Mouse (Mus musculus) embryonic facial prominence, embryonic 14.5 days (tissue): ENCODE measurements around the gene Mycl. TPM values are rescaled to one million over a fixed set of nuclear protein-coding genes. Genes with fewer than 3 reads are reported as not detected.

Experiments used
- ATAC-seq: fragments of 200-750 bp; cut with Nextera tagmentation; 2 replicates; pipeline ENCODE4 v1.8.0; 2017; ENCODE audit warnings: low read depth, moderate number of reproducible peaks, moderate TSS enrichment
- DNase-seq: peaks from one replicate; pipeline ENCODE4 v3.0.0-alpha.2; 2015; ENCODE audit warnings: low spot score
- H3K27ac ChIP-seq: fragments of 300-500 bp; sonication (generic); replicated peaks from 2 replicates; pipeline ENCODE4 v1.5.1; 2014; ENCODE audit warnings: low read depth, mild to moderate bottlenecking, low read length, moderate library complexity
- H3K27me3 ChIP-seq: fragments of 300-500 bp; sonication (generic); replicated peaks from 2 replicates; pipeline ENCODE4 v1.6.1; 2014; ENCODE audit warnings: low read length; ENCODE audit not compliant: control insufficient read depth, insufficient read depth
- H3K36me3 ChIP-seq: fragments of 300-500 bp; sonication (generic); 2 replicates; pipeline ENCODE4 v1.6.1; 2014; ENCODE audit warnings: low read length, mixed read lengths; ENCODE audit not compliant: control insufficient read depth, insufficient read depth
- H3K4me1 ChIP-seq: fragments of 300-500 bp; sonication (generic); 2 replicates; pipeline ENCODE4 v1.6.1; 2014; ENCODE audit warnings: antibody characterized with exemption, low read length; ENCODE audit not compliant: control insufficient read depth, insufficient read depth
- H3K4me2 ChIP-seq: fragments of 300-500 bp; sonication (generic); 2 replicates; pipeline ENCODE4 v1.6.1; 2014; ENCODE audit warnings: low read depth, mild to moderate bottlenecking, low read length, moderate library complexity, mixed read lengths
- H3K4me3 ChIP-seq: fragments of 300-500 bp; sonication (generic); 2 replicates; pipeline ENCODE4 v1.5.1; 2014; ENCODE audit warnings: low read depth, mild to moderate bottlenecking, low read length
- H3K9ac ChIP-seq: fragments of 300-500 bp; sonication (generic); 2 replicates; pipeline ENCODE4 v1.6.1; 2014; ENCODE audit warnings: low read depth, mild to moderate bottlenecking, low read length, moderate library complexity, mixed read lengths
- H3K9me3 ChIP-seq: fragments of 300-500 bp; sonication (generic); 2 replicates; pipeline ENCODE4 v1.6.1; 2016; ENCODE audit warnings: low read length; ENCODE audit not compliant: control insufficient read depth
- WGBS: fragments of 180-500 bp; shearing (Covaris S2); extraction: QIAGEN DNeasy Blood & Tissue Kit; methylation state at CpG from one replicate; pipeline ENCODE4 v1.1.7; 2014; 5-methylcytosine and 5-hydroxymethylcytosine counted together
- polyA plus RNA-seq: library from polyadenylated mRNA; unstranded; fragments of >200 nt; fragmentation: Nextera tagmentation; extraction: Ambion mirVana; gene quantifications from 2 replicates; pipeline ENCODE4 v1.2.1, GENCODE M21; 2014

Gene Mycl
- polyA plus RNA-seq, 1 experiment from 2014 or later: 26.9 TPM

DNA sequence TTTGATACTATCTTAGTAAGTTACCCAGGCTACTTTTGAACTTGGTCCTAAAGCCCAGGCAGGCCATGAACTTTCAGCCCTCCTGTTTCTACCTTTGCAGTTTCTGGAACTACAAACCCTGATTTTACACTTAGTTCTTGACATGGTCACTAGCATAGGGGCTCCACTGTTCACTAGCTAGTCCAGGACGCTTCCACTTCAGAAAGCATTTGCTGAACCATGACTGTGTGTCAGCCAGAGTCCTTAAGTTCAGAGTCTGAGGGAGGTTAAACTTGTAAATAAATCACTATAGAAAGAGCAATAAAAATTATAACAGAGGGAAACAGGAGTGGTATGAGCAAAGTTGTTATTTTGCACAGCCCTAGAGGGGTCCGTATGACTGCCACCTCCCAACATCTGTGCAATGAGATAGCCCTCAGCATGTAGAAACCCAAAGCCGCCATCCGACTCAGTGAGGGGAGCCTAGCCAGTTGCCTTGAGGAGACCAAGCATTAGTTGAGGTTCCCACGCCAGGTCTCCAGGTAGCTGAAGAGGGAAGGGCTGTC lies 20.4 kb upstream of the Mycl start:
- Histone ChIP-seq H3K9ac (no peak overlapping the region), H3K9me3 (no peaks in the 10 kb centered on the region), H3K4me2 (no peak overlapping the region), H3K36me3 (no peaks in the 10 kb centered on the region), H3K27me3 (no peaks in the 10 kb centered on the region), H3K27ac (no peak overlapping the region), H3K4me1 (no peaks in the 10 kb centered on the region), H3K4me3 (no peak overlapping the region)
- ATAC-seq: no peak
- no peak for DNase-seq
- WGBS: 84% methylated on average over 5 of the region's 5 CpGs

- ATAC-seq: no peak
- no peaks in the 10 kb centered on the region for H3K27me3 ChIP-seq
- H3K27ac ChIP-seq: no peak overlapping the region
- no peak for DNase-seq
- WGBS: 77% methylated on average over 4 of the region's 4 CpGs
- H3K4me3 ChIP-seq: no peak overlapping the region
- no peaks in the 10 kb centered on the region for H3K36me3 ChIP-seq
- H3K4me2 ChIP-seq: no peak overlapping the region
- no peaks in the 10 kb centered on the region for H3K4me1 ChIP-seq
- H3K9ac ChIP-seq: no peak overlapping the region
- H3K9me3 ChIP-seq: no peaks in the 10 kb centered on the region
These were observed 18.6 kb upstream of the Mycl start for GRCm38 (mm10) chr4:122976885-122977284.

DNA sequence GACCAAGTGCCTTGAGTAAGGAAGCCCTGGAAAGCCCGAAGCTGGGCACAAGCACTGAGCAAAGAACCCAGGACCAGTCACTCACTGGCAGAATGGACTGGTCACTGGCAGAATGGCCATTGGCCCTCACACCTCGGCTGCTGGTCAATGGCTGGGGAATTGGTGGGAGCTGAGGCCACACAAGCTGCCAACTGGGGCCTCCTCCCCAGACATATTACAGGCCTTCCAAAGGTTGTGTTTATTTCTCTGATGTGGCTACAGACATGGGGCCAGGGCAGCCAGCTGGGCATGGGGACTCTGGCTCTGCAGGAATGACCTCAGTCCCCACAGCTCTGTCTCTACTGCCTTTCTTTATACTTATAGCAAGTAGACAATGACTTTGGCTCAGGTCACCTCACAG lies 16.6 kb upstream of the Mycl start:
- Histone ChIP-seq H3K27ac (no peak overlapping the region), H3K36me3 (no peaks in the 10 kb centered on the region), H3K9me3 (no peaks in the 10 kb centered on the region), H3K4me3 (no peak overlapping the region), H3K27me3 (peaks cover 16% of the 10 kb centered on the region), H3K4me2 (no peak overlapping the region), H3K9ac (no peak overlapping the region), H3K4me1 (0 out of 2 replicates have a peak, but pooled peaks cover 3% of the 10 kb centered on the region)
- ATAC-seq (no peak), DNase-seq (no peak)
- 87% methylated on average over 2 of the region's 2 CpGs for WGBS

DNA sequence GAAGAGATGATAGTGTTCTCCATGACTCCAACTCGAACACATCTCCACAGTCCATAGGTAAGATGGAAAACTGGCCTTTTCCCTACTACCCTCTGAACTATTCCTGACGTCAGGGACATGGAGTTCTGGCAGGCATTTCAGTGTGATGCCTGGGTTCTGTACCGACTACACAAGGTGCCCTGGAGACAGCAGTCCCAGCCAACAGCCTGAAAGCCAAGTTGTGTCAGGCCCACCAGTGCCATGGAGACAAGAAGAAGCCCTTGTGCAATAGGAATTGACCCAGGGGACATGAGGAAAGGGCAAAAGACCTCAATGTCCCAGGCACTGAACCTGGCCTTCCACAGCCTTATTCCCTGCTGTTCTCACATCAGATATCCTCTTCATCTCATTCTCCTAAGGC lies 15.6 kb upstream of the Mycl start:
- DNase-seq: no peak
- Histone ChIP-seq H3K9me3 (no peaks in the 10 kb centered on the region), H3K4me1 (0 out of 2 replicates have a peak, but pooled peaks cover 3% of the 10 kb centered on the region), H3K4me3 (no peak overlapping the region), H3K9ac (no peak overlapping the region), H3K27ac (no peak overlapping the region), H3K4me2 (no peak overlapping the region), H3K27me3 (peaks cover 24% of the 10 kb centered on the region), H3K36me3 (no peaks in the 10 kb centered on the region)
- 82% methylated on average over 3 of the region's 3 CpGs for WGBS
- ATAC-seq: no peak

GRCm38 (mm10) chr4:122980684-122981083 lies 14.8 kb upstream of the Mycl start:
- no peak overlapping the region for H3K9ac ChIP-seq
- H3K27me3 ChIP-seq: peaks cover 24% of the 10 kb centered on the region
- H3K27ac ChIP-seq: no peak overlapping the region
- WGBS: 69% methylated on average over 2 of the region's 2 CpGs
- ATAC-seq (no peak), DNase-seq (peak; percentile 64)
- H3K36me3 ChIP-seq: no peaks in the 10 kb centered on the region
- H3K4me2 ChIP-seq: no peak overlapping the region
- 0 out of 2 replicates have a peak, but pooled peaks cover 3% of the 10 kb centered on the region for H3K4me1 ChIP-seq
- H3K9me3 ChIP-seq: no peaks in the 10 kb centered on the region
- no peak overlapping the region for H3K4me3 ChIP-seq

DNA sequence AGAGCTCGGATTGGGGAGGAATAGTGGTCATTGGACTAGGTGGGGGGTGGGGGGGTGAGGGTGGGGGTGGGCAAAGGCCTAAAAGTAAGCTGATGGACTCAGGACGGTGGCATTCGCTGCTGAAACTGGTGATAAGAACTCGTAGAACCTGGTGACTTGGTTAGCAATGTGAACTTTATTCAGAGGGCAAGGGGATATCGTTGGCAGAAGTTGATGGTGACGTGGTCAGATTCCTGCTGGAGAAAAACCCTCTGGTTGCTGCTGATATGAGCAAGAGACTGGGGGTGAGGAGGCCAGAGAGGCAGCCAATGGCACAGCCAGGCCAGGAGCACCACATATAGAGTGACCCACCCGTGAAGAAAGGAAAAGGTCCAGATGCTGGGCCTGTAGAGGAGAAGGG lies 14.2 kb upstream of the Mycl start:
- Histone ChIP-seq H3K27me3 (peaks cover 24% of the 10 kb centered on the region), H3K4me3 (no peak overlapping the region), H3K9ac (no peak overlapping the region), H3K4me2 (no peak overlapping the region), H3K36me3 (no peaks in the 10 kb centered on the region), H3K27ac (no peak overlapping the region), H3K4me1 (0 out of 2 replicates have a peak, but pooled peaks cover 3% of the 10 kb centered on the region), H3K9me3 (no peaks in the 10 kb centered on the region)
- 82% methylated on average over 7 of the region's 7 CpGs for WGBS
- ATAC-seq (no peak), DNase-seq (no peak)

- Histone ChIP-seq H3K9me3 (no peaks in the 10 kb centered on the region), H3K9ac (no peak overlapping the region), H3K27me3 (peaks cover 24% of the 10 kb centered on the region), H3K36me3 (no peaks in the 10 kb centered on the region), H3K4me1 (0 out of 2 replicates have a peak, but pooled peaks cover 3% of the 10 kb centered on the region), H3K4me3 (no peak overlapping the region), H3K27ac (no peak overlapping the region), H3K4me2 (no peak overlapping the region)
- no peak for ATAC-seq
- DNase-seq: no peak
- WGBS: 33% methylated on average over 2 of the region's 3 CpGs
These were observed 13.5 kb upstream of the Mycl start for GRCm38 (mm10) chr4:122981930-122982329.

- Histone ChIP-seq H3K4me2 (peak overlapping the region; percentile 29; the same call in 1 of the 2 replicates), H3K9me3 (no peaks in the 10 kb centered on the region), H3K9ac (no peak overlapping the region), H3K27ac (no peak overlapping the region), H3K36me3 (no peaks in the 10 kb centered on the region), H3K27me3 (peaks cover 24% of the 10 kb centered on the region), H3K4me1 (0 out of 2 replicates have a peak, but pooled peaks cover 3% of the 10 kb centered on the region), H3K4me3 (no peak overlapping the region)
- ATAC-seq (no peak), DNase-seq (no peak)
- 65% methylated on average over 3 of the region's 3 CpGs for WGBS
These were observed 12.9 kb upstream of the Mycl start for GRCm38 (mm10) chr4:122982537-122982936.
